Mouse (Mus musculus) forebrain, embryonic 11.5 days (tissue): ENCODE data around the gene Rpl36al. TPM values are rescaled to one million over a fixed set of nuclear protein-coding genes. Genes with fewer than 3 reads are reported as not detected.
A peak's percentile ranks its signal among the peaks of the same experiment; 100 is the strongest.
"Not testable (repeated sequence)": the region's sequence is repeated elsewhere in the genome, so short reads cannot be mapped to it uniquely, and the experiment has no call there.

ENCODE experiments used
- ATAC-seq: fragments of 200-750 bp; cut with Nextera tagmentation; replicated peaks from 2 replicates; pipeline ENCODE4 v1.8.0; 2017; ENCODE audit warnings: moderate TSS enrichment; ENCODE audit not compliant: low FRiP score
- DNase-seq: peaks from one replicate; pipeline ENCODE4 v3.0.0-alpha.2; 2017; ENCODE audit warnings: low spot score
- H3K27ac ChIP-seq: fragments of 300-500 bp; sonication (generic); 2 replicates; pipeline ENCODE4 v1.5.1; 2014; ENCODE audit warnings: low read depth, low read length
- H3K27me3 ChIP-seq: fragments of 300-500 bp; sonication (generic); 2 replicates; pipeline ENCODE4 v1.6.1; 2014; ENCODE audit warnings: mild to moderate bottlenecking, low read length, mixed read lengths; ENCODE audit not compliant: control insufficient read depth, insufficient read depth
- H3K36me3 ChIP-seq: fragments of 300-500 bp; sonication (generic); 2 replicates; pipeline ENCODE4 v1.6.1; 2014; ENCODE audit warnings: mild to moderate bottlenecking, low read length, moderate library complexity, mixed read lengths; ENCODE audit not compliant: control insufficient read depth, insufficient read depth
- H3K4me1 ChIP-seq: fragments of 300-500 bp; sonication (generic); replicated peaks from 2 replicates; pipeline ENCODE4 v1.6.1; 2014; ENCODE audit warnings: low read length, mixed read lengths; ENCODE audit not compliant: control insufficient read depth, insufficient read depth
- H3K4me2 ChIP-seq: fragments of 300-500 bp; sonication (generic); 2 replicates; pipeline ENCODE4 v1.6.1; 2014; ENCODE audit warnings: low read depth, mild to moderate bottlenecking, low read length, moderate library complexity, mixed read lengths; ENCODE audit not compliant: severe bottlenecking
- H3K4me3 ChIP-seq: fragments of 300-500 bp; sonication (generic); 2 replicates; pipeline ENCODE4 v1.5.1; 2014; ENCODE audit warnings: low read depth, low read length
- H3K9ac ChIP-seq: fragments of 300-500 bp; sonication (generic); 2 replicates; pipeline ENCODE4 v1.6.1; 2014; ENCODE audit warnings: low read length
- H3K9me3 ChIP-seq: fragments of 300-500 bp; sonication (generic); 2 replicates; pipeline ENCODE4 v1.6.1; 2016; ENCODE audit warnings: low read length, mixed read lengths; ENCODE audit not compliant: control insufficient read depth
- WGBS: fragments of 180-500 bp; shearing (Covaris S2); extraction: QIAGEN DNeasy Blood & Tissue Kit; methylation state at CpG from one replicate; pipeline ENCODE4 v1.1.7; 2014; 5-methylcytosine and 5-hydroxymethylcytosine counted together
- polyA plus RNA-seq: library from polyadenylated mRNA; unstranded; fragments of >200 nt; fragmentation: Nextera tagmentation; extraction: Ambion mirVana; gene quantifications from 2 replicates; pipeline ENCODE4 v1.2.1, GENCODE M21; 2014

The Rpl36al gene
- polyA plus RNA-seq, 1 experiment from 2014 or later, result 487 TPM

GRCm38 (mm10) chr12:69167656-69168460, 16.0 kb downstream of the Rpl36al start:
- DNase-seq, result no peak
- peak overlapping the region; percentile 82 for H3K4me3 ChIP-seq
- H3K36me3 ChIP-seq, result no peaks in the 10 kb centered on the region
- 9% methylated on average over 18 of the region's 18 CpGs for WGBS
- H3K4me1 ChIP-seq, result no peaks in the 10 kb centered on the region; the same call in 1 of the 2 replicates
- no peak overlapping the region for H3K27ac ChIP-seq
- peak; percentile 59 for ATAC-seq
- H3K9ac ChIP-seq, result peak overlapping the region; percentile 71
- H3K9me3 ChIP-seq, result no peaks in the 10 kb centered on the region
- H3K4me2 ChIP-seq, result peak overlapping the region; percentile 86
- H3K27me3 ChIP-seq, result no peaks in the 10 kb centered on the region

- not testable (repeated sequence) for H3K9ac ChIP-seq, H3K9me3 ChIP-seq, H3K27me3 ChIP-seq, H3K36me3 ChIP-seq, H3K4me1 ChIP-seq, H3K4me3 ChIP-seq, DNase-seq, H3K27ac ChIP-seq, ATAC-seq, H3K4me2 ChIP-seq
- 72% methylated on average over 8 of the region's 8 CpGs for WGBS
Measured at GRCm38 (mm10) chr12:69166861-69167581, 16.9 kb downstream of the Rpl36al start.

- H3K9ac ChIP-seq, result no peak overlapping the region
- H3K27me3 ChIP-seq, result no peaks in the 10 kb centered on the region
- H3K4me2 ChIP-seq, result no peak overlapping the region
- no peaks in the 10 kb centered on the region; the same call in 1 of the 2 replicates for H3K4me1 ChIP-seq
- DNase-seq, result no peak
- no peaks in the 10 kb centered on the region for H3K9me3 ChIP-seq
- no peaks in the 10 kb centered on the region for H3K36me3 ChIP-seq
- H3K4me3 ChIP-seq, result no peak overlapping the region
- WGBS, result 68% methylated on average over 3 of the region's 3 CpGs
- ATAC-seq, result no peak
- no peak overlapping the region for H3K27ac ChIP-seq
Measured at GRCm38 (mm10) chr12:69164904-69165303, 19.0 kb downstream of the Rpl36al start.

- ATAC-seq, H3K36me3 ChIP-seq, H3K9me3 ChIP-seq, DNase-seq, H3K27me3 ChIP-seq, H3K4me1 ChIP-seq, H3K27ac ChIP-seq, H3K4me2 ChIP-seq, H3K9ac ChIP-seq, H3K4me3 ChIP-seq: not testable (repeated sequence)
- 86% methylated on average over 4 of the region's 4 CpGs for WGBS
Measured at GRCm38 (mm10) chr12:69163586-69163985, 20.3 kb downstream of the Rpl36al start.

- DNase-seq, H3K4me1 ChIP-seq, ATAC-seq, H3K27ac ChIP-seq, H3K9ac ChIP-seq, H3K4me3 ChIP-seq, H3K27me3 ChIP-seq, H3K36me3 ChIP-seq, H3K9me3 ChIP-seq, H3K4me2 ChIP-seq: not testable (repeated sequence)
- WGBS, result 83% methylated on average over 2 of the region's 2 CpGs
Measured at GRCm38 (mm10) chr12:69160677-69161076, 23.2 kb downstream of the Rpl36al start.

- H3K9me3 ChIP-seq, result no peaks in the 10 kb centered on the region
- H3K4me3 ChIP-seq, result no peak overlapping the region
- H3K36me3 ChIP-seq, result peaks cover 9% of the 10 kb centered on the region; the same call in 1 of the 2 replicates
- DNase-seq (no peak), ATAC-seq (peak; percentile 8; the same call in 1 of the 2 replicates)
- H3K27ac ChIP-seq, result no peak overlapping the region
- no peaks in the 10 kb centered on the region for H3K27me3 ChIP-seq
- 0 out of 2 replicates have a peak overlapping the region, but pooled peaks have one; percentile 18 for H3K4me2 ChIP-seq
- no peak overlapping the region for H3K9ac ChIP-seq
- H3K4me1 ChIP-seq, result no peaks in the 10 kb centered on the region; the same call in 1 of the 2 replicates
- 6% methylated on average over 9 of the region's 9 CpGs for WGBS
Measured at GRCm38 (mm10) chr12:69159578-69159940, 24.3 kb downstream of the Rpl36al start.

- H3K36me3 ChIP-seq, H3K4me1 ChIP-seq, H3K9me3 ChIP-seq, H3K27me3 ChIP-seq: not testable (repeated sequence)
- peak; percentile 99 for ATAC-seq
- peak; percentile 99 for DNase-seq
- peak within 1 kb of the TSS; percentile 90 for H3K27ac ChIP-seq
- H3K4me2 ChIP-seq, result peak within 1 kb of the TSS; percentile 50
- WGBS, result under 1% methylated on average over 56 of the region's 68 CpGs
- peak within 1 kb of the TSS; percentile 88 for H3K9ac ChIP-seq
- H3K4me3 ChIP-seq, result peak within 1 kb of the TSS; percentile 69
Measured at GRCm38 (mm10) chr12:69158765-69159577, 24.9 kb downstream of the Rpl36al start, which contains the start of gene Rps29. Rps29 (minus strand) TSS chr12:69159186.

- peaks cover 9% of the 10 kb centered on the region; the same call in 1 of the 2 replicates for H3K36me3 ChIP-seq
Measured at GRCm38 (mm10) chr12:69158366-69158764, 25.5 kb downstream of the Rpl36al start.

More at GRCm38 (mm10) chr12:69158366-69158764, 25.5 kb downstream of the Rpl36al start:
- no peaks in the 10 kb centered on the region; the same call in 1 of the 2 replicates for H3K4me1 ChIP-seq
- peak overlapping the region; percentile 88 for H3K9ac ChIP-seq
- no peak for ATAC-seq
- no peaks in the 10 kb centered on the region for H3K27me3 ChIP-seq
- DNase-seq, result no peak
- no peaks in the 10 kb centered on the region for H3K9me3 ChIP-seq
- H3K4me2 ChIP-seq, result peak overlapping the region; percentile 50
- H3K4me3 ChIP-seq, result peak overlapping the region; percentile 69
- 1% methylated on average over 19 of the region's 19 CpGs for WGBS
- peak overlapping the region; percentile 90 for H3K27ac ChIP-seq
